Mouse (Mus musculus) A20 (cell line): ENCODE measurements around the gene Samsn1.

Experiments
- DNase-seq: peaks from one replicate; pipeline ENCODE4 v3.0.0-alpha.2; 2011; ENCODE audit warnings: low read depth, low spot score

The Samsn1 gene

DNA sequence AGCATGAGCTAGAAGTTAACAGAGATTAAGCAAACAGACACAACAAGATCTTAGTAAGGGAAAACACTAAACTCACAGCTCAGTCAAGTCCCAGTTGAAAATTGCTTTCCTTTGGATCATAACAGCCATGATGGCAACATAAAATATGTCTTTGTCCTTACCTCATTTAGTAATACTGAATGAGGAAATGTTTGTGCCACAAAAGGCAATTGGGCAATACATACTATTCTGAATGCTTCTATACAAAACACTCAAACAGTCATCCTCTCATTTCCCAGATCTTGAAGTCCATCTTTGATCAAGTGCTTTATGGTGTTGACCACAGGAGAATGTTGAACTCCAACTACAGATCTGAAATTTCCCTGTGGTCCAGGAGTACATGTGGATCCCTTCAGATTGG lies 88.7 kb downstream of the Samsn1 start:
- no peak for DNase-seq

DNA sequence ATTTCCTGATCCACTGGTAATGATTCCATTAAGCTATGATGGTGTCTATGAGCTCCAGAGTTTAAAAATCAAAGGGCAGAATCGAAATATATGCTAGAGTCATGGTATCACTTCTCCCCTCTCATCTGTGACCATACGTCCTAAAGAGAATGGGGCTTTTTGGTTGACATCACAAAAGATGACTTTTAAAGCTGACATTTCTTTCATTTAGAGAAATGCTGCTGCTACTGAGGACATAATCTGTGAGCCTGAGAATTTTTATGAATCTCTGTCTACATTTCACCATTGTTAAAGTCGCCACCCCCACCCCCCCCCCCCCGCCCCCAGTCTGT lies 91.9 kb downstream of the Samsn1 start:
- no peak for DNase-seq

DNA sequence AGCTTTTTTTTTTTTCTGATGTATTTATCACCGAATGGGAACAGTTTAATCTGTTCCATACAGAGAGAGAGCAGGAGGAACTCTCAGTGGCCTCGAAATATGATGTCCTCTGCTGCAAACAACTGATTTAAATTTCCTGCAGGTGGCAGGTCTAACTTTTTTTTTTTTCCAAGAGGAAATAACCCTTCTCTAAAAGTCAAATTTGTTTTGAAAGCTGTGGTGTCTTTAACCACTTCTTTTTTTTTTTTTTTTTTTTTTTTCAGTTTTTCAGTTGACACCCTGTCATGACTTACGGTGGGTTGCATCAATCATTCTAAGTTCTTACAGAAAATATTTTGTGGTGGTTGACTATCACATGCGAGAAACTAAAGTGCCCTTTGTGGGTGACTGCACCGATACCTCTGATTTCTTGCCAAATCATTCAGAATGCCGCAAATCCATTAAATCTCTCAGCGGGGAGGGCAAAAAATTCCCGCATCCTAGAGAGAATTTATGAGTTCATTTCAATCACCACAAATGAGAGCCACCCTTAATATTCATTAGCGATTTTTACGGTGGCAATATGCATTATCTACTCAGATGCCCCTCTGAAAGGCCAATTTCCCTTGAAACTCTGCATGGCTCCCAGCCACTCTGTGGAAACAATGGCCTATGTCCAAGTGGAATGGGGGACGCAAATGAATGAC lies 92.4 kb downstream of the Samsn1 start:
- DNase-seq: peak; percentile 28

DNA sequence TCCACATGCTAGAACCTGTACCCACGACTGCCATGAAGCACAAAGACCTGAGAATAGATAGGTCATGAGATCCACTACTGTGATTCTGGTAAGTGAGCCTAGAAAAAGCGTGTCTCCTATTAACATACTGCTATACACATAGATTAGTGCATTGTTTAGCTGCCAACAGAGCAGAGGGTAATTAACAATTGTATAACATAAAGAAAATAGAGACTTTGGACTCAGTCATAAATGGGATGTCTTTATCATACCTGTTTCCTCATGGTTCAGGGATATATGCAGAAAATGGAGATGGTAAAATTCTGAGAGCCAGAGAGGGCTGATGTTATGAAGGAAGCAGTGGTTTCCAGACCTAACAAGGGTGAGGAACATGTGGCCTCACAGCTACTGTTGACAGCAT lies 95.6 kb downstream of the Samsn1 start:
- DNase-seq: no peak

DNA sequence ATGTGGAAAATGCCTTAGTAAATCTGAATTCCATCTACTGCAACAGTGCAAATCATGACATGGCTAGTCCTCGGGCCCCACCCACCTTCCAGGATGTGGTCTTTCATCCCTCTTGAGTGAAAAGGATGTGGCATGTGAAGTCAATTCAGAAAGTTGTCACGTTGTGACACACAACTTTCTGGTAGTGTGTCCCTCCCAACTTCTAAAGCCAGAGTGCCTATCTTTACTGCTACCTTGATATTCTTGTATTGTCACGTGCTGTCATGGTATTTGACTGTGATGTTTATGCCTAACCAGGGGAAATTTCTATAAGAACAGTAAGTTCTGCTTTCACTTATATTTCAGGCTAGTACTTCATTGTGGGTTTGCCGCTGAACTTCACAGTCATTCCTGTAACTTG lies 101.2 kb downstream of the Samsn1 start:
- peak; percentile 33 for DNase-seq

DNA sequence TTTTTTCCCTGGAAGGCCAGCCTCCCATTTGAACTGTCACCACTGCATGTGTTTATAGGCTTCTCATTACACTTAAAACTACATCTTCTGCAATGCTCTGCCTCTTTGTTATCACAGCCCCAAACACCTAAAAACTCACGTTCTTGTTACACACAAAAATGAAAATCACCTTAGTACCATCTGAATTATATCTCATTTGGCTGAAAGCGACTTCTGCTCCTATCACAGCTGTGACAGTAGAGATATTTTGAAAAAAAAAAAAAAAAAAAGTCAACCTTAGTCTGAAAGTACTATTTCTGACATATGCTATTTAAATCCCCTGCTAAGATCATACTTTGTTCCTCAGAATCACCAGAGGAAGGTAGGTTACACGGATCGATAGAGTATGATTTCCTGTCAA lies 102.8 kb downstream of the Samsn1 start:
- no peak for DNase-seq

DNA sequence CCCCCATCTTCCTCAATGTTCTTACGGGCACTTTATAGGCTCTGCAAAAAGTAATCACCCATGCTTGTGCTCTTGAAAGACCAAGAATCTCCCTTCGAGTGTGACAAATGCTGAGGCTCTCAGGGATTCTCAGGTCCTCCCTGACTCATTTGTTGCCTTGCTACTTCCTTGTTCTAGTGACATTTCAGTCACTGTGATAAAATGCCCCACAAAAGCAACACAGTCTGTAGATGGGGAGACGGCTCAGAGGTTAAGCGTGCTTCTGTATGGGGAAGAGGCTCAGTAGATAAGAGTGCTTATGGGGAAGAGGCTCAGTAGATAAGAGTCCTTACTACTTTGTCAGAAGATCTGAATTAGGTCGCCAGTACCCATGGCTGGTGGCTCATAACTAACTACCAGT lies 104.4 kb downstream of the Samsn1 start:
- peak; percentile 82 for DNase-seq

DNA sequence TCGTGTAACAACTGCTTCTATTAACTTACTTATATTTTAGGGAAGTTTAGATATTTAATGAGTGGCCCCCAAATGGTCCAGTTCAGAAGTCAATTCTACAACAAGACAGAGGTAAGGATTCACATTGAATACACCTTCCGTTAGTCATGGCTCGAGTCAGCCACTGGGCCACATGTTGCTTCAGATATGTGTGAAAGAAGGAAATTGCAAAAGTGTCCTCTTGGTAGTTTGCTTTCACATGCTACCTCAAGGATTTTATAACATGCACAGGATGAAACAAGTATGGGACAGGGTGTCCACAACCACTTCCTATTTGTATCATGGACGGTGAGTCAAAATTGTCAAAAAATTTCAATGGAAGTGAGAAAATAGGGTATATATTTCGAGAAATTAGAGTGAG lies 110.0 kb downstream of the Samsn1 start:
- DNase-seq: no peak

DNA sequence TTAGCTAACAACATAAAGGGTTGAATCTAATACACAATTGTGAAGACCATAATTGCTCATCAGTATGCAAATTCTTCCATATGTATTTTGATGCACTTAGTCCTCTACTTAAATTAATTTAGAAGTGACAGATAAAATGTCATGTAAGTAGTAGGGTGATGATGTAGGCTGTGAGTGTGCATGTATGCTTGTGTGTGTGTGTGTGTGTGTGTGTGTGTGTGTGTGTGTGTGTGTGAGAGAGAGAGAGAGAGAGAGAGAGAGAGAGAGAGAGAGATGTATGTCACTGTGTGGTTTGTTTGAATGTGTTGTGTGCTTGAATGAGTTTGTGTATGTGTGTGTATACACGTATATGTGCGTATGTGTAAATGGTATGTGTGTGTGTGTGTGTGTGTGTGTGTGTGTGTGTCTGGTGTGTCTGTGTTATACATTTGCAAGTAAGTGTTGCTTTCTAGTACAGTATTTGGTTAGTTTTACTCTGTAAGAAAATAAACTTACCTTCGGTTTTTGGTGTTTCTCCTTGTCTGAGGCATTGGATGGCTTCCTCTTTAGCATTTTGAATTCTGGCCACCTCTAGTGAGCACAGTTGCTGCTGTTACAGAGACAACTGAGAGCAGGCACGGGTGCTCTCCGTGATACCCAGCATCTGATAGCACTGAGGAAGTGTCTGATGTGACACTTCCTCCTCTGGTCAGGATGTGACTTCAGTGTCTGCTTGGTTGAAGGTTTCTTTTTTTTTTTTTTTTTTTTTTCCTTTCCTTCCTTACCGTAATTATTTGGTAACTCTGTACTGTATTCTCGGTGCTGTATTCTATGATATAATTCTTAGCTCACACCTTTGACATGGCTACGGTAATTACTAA lies 113.2 kb downstream of the Samsn1 start:
- peak; percentile 82 for DNase-seq

DNA sequence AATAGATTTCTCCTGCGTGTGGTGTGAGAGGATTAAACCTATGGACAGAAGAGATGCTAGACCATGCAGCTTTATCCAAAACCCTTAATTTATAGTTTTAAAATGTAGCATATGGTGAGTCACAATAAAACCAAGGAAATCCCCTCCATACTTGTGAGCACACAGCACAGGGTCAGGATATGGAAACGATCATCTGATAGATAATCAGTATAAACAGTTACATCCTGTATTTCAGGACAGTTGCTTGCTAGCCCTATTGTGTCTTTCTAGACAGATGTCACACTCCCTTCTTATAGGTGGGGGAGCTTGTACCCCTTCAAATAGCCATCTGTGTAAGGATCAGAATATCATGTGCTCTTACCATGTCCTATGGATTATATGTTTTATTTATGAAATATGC lies 115.3 kb downstream of the Samsn1 start:
- DNase-seq: no peak

DNA sequence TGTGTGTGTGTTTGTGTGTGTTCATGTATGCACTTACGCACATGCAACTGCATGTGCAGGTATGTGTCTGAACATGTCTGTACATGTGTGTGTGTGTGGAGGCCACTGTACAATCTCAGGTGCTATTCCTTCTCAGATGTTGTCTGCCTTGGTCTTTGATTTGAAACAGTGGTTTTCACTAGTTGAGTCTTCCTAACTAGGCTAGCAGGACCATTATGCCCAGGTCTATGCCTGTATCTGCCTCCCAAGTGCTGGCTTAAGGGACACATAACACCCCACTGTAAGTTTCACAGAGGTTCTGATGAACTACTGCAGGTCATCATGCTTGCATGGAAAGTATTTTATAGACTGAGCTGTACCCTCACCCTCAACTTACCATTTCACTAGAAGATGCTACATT lies 115.8 kb downstream of the Samsn1 start:
- DNase-seq: no peak

DNA sequence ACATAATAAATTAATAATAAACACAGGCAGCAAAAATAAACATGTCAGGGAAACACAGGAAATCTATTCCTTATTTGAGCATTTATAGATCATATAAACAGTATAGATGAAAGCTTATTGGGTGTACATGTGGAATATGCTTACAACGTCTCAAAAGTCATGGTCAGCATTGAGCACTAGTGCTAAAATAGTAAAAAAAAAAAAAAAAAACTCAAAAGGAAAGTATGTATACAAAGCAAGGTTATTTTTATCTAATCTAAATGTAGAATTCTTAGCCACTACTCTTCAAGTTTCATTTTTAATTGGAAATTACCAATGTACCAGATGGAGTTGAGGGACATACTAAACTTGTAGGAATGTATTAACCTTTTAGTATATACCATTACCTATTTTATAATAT lies 116.8 kb downstream of the Samsn1 start:
- no peak for DNase-seq

DNA sequence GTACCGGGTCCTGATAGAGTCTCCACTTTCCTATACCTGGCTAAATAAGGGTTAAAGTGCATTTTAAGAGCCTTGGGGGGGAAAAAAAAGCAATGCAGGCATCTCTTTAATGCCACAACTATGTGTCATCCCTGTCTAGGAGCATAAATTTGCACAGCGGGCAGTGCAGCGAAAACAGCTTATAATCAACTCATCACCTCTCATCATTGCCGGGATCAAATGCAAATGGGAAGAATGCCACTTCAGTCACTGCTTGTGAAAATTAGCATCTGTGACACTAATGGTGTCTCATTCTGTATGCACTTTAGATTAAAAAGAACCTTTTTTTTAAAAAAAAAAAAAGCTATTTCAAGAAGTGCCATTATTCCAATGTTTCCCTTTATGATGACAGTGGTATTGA lies 118.0 kb downstream of the Samsn1 start:
- no peak for DNase-seq

DNA sequence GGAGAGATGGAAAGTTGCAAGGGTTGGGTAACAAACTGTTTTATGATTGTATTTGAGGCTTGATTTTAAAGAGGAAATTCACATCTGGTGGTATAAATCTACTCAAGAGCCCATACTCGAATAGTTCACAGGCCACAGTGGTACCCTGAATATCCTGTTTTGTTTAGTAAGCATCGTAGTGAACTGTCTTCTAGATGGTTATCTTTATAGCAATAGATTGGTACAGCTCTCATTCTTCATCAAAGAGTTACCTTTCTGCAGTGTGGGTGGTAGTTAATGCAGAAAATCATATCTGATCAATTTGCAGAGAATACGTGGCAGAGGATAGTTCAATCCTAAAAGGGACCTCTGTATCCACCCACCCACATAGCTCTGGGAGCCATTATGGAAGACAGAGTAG lies 119.1 kb downstream of the Samsn1 start:
- DNase-seq: no peak

DNA sequence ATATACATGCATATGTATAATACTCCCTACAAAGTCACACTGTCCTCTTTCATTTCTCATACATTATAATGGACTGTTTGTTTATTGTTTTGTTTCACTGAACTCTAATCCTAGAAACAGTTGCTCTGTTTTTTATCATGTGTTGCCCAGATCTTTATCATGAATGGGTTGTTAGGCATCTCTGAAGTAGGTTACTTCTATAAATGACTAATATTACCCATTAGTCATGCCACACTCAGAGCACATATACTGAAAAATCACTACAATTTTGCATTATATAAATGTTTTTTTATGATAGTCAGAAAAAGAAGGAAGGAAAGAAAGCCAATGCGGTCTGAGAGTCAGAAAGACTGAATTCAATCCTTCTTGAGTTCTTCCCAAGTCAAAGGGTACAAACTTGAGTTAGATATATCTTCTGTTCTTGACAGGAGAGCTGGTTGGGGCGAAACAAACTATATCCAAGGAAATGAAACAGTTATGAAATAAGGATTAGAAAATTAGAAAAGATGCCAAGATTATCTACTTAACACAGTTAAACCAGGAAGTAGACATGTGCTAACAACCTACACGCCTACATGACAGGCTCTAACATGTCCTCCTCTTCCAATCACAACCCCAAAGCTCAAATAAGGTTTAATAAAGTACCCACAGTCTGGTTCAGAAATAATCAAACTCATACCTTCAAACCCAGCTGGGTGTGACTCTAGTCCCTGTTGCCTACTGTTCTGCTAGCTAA lies 122.0 kb downstream of the Samsn1 start:
- DNase-seq: no peak

DNA sequence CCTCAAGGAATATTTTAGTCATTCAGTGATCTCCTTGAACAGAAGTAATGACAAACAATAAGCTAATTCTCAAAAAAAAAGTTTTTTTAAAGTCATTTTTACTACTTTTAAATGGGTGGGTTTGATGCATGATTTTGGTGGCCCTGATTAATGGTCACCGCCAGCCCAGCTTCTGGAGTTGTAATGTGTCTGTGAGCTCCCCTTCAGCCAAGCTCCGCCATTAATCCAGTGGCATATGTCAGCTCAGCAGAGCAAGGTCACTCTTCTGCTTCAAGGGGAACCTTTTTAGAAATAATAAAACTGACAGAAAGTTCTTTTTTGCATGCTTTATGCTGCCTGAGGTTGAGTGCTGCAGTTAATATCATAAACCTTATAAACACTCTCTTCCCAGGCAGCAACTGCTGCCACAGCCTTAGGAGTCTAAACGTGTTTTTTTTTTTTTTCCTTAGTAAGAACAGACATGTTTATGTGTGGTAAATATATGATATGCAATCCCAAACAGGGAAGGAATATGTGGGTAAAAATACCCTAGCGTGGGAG lies 124.2 kb downstream of the Samsn1 start:
- DNase-seq: no peak

DNA sequence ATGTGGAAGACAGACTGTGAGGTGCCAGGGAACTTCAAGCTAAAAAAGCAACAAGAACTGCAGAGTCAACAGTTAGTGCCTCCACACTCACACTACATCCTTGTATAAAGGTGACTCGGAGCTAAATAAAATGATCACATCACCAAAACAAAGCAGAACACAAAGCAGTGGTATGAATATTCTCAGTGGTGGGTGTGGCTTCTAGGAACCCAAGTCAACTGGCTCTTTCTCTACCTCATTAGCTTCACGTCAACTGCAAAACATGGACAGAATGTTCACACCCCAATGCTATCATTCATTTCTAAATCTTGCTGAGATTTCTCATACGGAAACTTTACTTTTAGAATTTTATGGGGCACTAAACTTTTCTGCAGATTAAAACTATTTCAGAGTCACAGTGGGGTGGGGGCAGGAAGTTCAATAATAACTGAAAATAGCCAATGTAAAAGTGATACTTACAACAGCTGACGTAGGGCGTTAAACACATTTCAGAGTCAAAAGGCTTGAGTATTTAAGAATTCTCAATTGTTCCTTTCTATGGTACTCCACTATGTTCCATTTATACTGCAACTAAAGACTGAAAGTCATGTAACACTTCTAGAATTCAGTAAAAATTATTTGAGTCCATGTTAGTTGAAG lies 127.7 kb downstream of the Samsn1 start:
- DNase-seq: no peak

DNA sequence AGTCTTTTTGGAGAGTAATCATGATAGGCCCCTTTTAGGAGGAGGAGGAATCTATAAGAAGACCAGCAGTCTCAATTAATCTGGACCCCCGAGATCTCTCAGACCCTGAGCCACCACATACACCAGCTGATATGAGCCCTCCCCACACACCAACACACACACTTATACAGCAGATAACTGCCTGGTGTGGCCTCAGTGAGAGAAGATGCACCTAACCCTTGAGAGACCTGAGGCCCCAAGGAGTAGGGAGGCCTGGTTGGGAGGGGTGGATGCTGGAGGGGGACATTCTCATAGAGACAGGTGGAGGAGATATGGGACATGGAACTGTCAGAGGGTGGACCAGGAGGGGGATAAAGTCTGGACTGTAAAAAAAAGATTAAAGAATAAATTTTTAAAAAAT lies 128.6 kb downstream of the Samsn1 start:
- no peak for DNase-seq

DNA sequence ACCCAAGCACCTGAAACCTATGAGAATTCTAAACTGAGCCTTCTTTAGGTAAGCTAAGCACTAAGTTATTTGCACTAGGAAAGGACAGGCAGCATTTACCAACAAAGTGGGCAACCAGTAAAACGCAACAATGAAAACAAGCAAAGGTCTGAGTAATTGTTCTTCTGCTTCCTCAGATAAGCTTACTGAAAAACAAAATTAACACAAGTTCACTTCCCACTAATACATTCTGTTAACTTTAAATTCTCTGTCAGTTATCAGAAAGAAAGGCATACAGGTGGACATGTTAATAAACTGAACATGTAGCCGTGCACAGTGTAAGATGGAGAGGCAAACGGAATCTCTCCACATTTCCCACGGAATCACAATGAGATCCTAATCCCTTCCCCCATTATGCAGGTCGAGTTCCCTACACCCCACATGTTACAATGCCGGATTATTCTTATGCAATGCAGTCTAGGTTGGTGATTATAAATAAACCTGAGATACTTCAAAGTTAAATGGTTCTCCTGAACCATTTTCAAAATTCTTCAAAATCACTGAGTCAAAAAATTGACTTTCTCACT lies 132.9 kb downstream of the Samsn1 start:
- no peak for DNase-seq

DNA sequence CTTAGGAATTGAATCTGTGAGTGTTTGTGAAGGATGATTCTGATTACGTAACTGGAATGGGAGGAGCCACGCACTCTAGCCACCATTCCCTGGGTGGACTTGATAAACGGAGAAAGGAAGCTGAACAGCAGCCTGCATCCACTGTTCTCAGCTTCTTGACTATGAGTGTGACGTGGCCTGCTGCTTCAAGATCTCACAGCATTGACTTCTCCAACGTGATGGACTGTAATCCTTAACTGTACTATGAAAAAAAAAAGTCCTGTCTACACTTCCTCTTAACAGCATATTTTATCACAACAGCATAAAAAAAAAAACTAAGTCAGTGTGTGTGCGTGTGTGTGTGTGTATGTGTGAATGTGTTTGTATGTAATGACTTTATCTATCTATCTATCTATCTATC lies 134.9 kb downstream of the Samsn1 start:
- no peak for DNase-seq

DNA sequence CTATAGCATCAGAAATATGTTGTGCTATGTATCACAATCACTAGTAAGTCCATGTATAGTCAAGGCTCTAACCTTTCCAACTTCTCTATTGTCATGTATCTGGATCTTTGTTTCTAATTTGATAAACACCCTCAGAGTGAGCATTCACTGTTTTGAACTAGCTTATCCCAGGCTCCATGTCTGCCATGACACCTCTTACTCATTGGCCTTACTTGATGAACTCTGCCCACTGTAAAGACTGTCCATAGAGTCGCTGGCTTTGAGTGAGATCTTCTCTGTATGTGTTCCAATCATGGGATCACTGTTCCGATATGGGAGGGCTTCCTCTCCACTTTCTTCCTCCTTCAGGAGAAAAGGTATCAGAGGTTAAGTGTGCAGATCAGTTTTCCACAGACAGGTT lies 143.2 kb downstream of the Samsn1 start:
- DNase-seq: no peak

DNA sequence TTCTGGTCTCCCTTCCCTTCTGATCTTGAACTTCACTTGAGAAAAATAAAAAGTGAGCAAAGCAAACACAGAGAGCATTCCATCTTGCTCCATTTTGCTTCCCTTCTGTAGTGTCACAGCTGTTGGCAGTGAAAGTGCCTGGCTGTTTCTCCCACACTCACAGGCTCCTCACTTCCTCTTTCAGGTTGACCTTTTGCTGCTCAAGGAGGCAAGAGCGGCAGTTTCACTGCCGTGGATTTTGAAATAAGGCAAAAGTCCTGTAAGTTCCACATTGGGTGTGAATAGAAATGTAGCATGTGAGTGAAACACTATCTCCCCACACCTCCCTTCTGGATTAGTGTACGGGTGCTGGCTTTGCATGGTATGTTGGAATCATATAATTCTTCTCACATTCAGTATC lies 144.9 kb downstream of the Samsn1 start:
- peak; percentile 76 for DNase-seq
